Mouse (Mus musculus) thymus, postnatal 10 days (tissue): ENCODE measurements around the gene Syt8.

ENCODE experiments used
- DNase-seq, 2 experiments: peaks; one replicate each; pipeline ENCODE4 v3.0.0; 2021; ENCODE audit warnings: low spot score in 2 of 2

Syt8 gene

GRCm38 (mm10) chr7:142476271-142476670 lies 41.6 kb downstream of the Syt8 start:
- no peak for DNase-seq

GRCm38 (mm10) chr7:142476795-142477452 lies 42.3 kb downstream of the Syt8 start:
- no peak for DNase-seq

DNA sequence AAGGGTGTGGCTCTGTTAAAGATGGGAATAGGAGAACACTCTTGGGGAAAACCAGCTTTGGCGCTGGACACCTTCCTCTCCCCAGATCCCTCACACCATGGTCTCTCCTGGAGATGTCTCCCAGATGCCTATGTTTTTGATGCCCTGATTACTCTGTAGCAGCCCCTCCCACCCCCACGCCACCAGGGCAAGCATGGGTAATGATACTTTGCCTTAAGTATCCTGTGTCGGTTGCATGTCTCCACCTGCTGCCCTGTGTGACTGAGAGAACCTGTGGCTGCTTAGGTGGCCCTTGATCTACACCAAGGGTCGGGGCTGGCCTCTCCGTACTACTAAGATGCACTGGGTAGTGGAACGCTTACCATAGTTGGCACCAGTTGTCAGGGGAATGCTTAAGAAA lies 43.4 kb downstream of the Syt8 start:
- no peak for DNase-seq

GRCm38 (mm10) chr7:142478574-142478973 lies 43.9 kb downstream of the Syt8 start:
- no peak for DNase-seq

GRCm38 (mm10) chr7:142479307-142479706 lies 44.7 kb downstream of the Syt8 start:
- DNase-seq: no peak

DNA sequence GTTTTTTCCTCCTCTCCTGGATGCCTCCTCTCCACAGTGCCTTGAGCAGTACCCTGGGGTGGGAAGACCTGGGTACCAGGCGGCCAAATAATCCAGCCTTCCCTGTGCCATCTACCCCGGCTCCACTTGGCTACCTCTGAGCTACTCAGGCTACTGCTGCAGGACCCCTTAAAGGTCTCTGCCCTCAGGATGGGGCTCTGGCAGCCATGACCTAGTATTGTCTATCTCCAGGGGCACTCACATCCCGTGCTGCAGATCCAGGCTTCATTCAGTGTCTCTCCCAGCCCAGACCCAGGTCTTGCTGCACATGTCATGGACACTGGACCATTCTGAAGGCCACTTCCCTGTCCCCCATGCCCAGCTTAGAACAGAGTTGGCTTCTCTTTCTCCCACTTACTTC lies 45.2 kb downstream of the Syt8 start:
- DNase-seq: no peak

DNA sequence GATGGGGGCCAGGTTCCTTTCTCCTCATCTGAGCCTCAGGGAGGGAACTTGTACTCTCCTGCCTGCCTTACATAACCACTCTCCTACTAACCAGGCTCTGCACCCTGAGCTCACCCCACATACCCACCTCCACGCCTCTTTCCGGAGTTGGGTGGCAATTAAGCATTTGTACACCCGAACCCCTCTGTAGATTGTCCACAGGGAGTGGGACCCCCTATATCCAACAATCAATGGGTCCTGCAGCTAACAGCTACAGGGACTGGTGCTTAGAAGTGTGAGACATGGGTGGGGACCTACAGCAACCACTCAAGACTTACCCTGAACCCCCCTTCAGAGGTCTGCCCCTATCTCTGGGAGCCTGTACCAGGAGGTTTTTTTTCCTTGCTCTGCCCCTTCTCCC lies 46.0 kb downstream of the Syt8 start:
- DNase-seq: no peak

DNA sequence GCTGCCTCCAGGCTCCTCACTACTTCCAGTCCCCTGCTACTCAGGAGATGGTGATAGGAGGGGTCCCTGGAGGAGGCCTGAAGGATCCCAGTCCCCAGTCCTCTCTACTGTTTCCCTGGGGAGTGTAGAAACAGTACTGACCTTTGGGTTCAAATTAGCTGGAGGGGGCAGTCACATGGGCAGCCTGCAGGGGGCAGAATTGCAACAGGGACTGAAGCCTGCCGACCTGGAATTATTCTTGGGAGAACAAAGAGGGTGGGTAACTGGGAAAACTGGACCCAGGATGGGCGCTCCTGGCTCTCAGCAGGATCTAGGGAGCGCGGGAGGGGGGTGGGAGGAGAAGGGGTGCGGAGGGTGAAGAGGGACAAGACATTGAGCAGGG lies 46.5 kb downstream of the Syt8 start:
- peak in 1 of 2 experiments; percentile 54 for DNase-seq

- DNase-seq: peak; percentile 66 to 80
Observed at GRCm38 (mm10) chr7:142481568-142482255, 47.1 kb downstream of the Syt8 start.

- DNase-seq: no peak
Observed at GRCm38 (mm10) chr7:142482256-142482609, 47.6 kb downstream of the Syt8 start.

DNA sequence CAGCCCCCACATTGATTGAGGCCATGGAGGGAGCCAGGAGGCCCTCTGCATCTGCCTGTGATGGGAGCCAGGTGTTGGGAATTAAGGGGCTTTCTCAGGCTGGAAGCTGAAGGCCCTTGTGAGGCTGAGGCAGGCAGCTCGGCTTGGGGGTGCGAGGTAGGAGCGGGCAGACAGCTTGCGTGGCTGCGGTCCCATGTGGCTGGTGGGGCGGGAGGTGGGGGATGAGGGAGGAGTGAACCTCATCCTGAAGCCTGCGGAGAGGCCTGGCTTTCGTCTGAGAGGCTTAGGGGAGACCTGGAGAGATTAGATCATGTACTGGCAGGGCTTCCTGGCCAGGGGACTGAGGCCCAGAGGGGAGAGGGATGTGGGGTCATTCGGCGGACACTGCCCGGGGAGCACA lies 48.5 kb downstream of the Syt8 start:
- no peak for DNase-seq

DNA sequence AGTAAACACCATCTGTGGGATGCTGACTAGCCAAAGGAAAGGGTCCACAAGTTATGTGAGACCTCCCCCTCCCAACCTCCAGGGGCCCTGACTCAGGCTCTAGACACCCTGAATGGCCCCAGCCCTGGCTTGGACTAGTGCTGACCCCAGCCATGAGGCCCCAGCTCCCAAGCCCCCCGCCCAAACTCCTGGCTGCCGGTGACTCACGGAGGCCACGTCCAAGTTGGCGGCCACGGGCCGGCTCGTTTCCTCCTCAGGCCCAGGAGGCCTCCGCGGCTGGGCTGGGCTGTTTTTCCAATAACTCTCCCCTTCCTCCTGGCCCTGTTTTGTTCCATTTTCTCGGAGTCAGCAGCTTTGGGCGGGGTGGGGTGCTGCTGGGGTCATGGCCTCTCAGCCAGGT lies 50.1 kb downstream of the Syt8 start:
- no peak for DNase-seq

DNA sequence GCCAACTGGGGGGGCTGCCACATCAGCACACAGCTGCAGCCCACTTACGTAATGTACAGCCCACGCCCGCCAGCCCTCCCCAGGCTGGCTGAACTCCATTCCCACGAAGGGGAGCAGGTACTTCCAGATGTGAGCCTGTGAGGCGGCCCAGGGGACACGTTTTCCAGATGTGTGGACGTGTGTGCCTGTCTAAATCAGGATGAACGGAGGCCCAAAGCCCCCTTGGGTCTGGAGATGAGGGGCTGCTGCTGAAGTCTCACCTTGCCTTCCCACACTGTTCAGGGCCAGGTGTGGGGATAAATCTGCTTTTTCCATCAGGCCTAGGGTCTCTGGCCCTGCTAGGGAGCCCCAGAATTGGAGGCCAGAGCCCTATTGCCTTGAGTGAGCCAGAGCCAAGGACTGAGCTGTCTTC lies 52.1 kb downstream of the Syt8 start:
- no peak for DNase-seq

DNA sequence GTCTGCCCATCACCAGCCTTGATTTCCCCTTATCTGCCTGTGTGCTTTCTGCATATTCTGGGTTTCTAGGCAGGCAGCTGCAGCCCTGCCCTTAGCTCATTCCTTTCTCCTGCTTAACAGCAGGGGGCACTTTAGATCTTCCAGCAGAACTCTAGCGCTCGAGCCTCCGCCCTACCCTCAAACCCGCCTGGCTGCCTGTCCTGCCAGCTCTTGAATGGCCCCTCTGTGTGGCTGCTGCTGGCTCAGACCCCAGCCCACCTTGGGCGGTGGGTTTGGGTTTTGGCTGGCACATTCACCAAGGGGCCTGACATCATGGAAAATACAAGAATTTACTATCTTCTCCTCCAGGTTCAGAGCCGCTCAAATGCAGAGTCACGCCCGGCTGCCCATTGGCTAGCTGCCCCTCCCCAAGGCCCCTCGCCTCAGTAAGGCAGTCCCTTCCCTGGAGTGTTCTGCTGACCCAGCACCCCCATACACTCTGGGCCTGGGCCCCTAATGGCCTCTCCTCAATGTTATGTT lies 52.8 kb downstream of the Syt8 start:
- DNase-seq: no peak

GRCm38 (mm10) chr7:142488053-142488452 lies 53.4 kb downstream of the Syt8 start:
- DNase-seq: no peak
